Mouse (Mus musculus) embryonic facial prominence, embryonic 12.5 days (tissue): ENCODE results near the gene Cdc27. TPM values are rescaled to one million over a fixed set of nuclear protein-coding genes. Genes with fewer than 3 reads are reported as not detected.
"Not testable (repeated sequence)": the region's sequence is repeated elsewhere in the genome, so short reads cannot be mapped to it uniquely, and the experiment has no call there.

ENCODE experiments used
- ATAC-seq: fragments of 200-750 bp; cut with Nextera tagmentation; 2 replicates; pipeline ENCODE4 v1.8.0; 2017; ENCODE audit not compliant: insufficient number of reproducible peaks, insufficient read depth, low FRiP score, low TSS enrichment
- H3K27ac ChIP-seq: fragments of 300-500 bp; sonication (generic); 2 replicates; pipeline ENCODE4 v1.5.1; 2016; ENCODE audit warnings: mild to moderate bottlenecking
- H3K27me3 ChIP-seq: fragments of 300-500 bp; sonication (generic); 2 replicates; pipeline ENCODE4 v1.6.1; 2016; ENCODE audit warnings: mild to moderate bottlenecking, moderate library complexity
- H3K36me3 ChIP-seq: fragments of 300-500 bp; sonication (generic); 2 replicates; pipeline ENCODE4 v1.6.1; 2016; ENCODE audit warnings: mild to moderate bottlenecking
- H3K4me1 ChIP-seq: fragments of 300-500 bp; sonication (generic); 2 replicates; pipeline ENCODE4 v1.6.1; 2016
- H3K4me2 ChIP-seq: fragments of 300-500 bp; sonication (generic); replicated peaks from 2 replicates; pipeline ENCODE4 v1.6.1; 2016; ENCODE audit warnings: mild to moderate bottlenecking, moderate library complexity
- H3K4me3 ChIP-seq: fragments of 300-500 bp; sonication (generic); 2 replicates; pipeline ENCODE4 v1.5.1; 2016; ENCODE audit warnings: mild to moderate bottlenecking
- H3K9ac ChIP-seq: fragments of 300-500 bp; sonication (generic); 2 replicates; pipeline ENCODE4 v1.6.1; 2016; ENCODE audit warnings: mild to moderate bottlenecking, moderate library complexity
- H3K9me3 ChIP-seq: fragments of 300-500 bp; sonication (generic); 2 replicates; pipeline ENCODE4 v1.6.1; 2016; ENCODE audit warnings: mild to moderate bottlenecking, moderate library complexity
- WGBS: fragments of 180-500 bp; shearing (Covaris S2); methylation state at CpG from one replicate; pipeline ENCODE4 v1.1.7; 2016; 5-methylcytosine and 5-hydroxymethylcytosine counted together
- polyA plus RNA-seq: library from polyadenylated mRNA; unstranded; fragments of >200 nt; fragmentation: Nextera tagmentation; extraction: Ambion mirVana; gene quantifications from 2 replicates; pipeline ENCODE4 v1.2.1, GENCODE M21; 2016

Cdc27 gene
- polyA plus RNA-seq, 1 experiment from 2014 or later, result 52.1 TPM

DNA sequence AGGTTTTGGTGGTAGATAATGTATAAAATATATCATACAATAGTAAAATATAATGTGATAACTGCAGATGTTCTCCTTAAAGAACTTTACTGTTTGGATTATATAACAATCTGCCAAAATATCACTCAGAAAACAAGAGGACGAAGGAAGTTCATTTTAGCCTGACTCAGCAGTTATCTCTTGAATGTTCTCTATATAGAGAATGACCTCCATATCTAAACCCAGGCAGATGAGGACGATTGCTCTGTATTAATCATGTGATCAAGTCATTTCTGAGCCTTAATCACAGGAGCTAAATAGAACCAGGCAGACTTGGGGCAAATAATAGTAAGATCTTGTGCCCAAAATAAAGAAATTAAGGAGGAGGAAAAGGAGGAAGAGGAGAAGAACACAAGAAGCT is 5.9 kb downstream of the Cdc27 start:
- H3K27ac ChIP-seq, result no peak overlapping the region
- 0 out of 2 replicates have a peak, but pooled peaks cover 7% of the 10 kb centered on the region for H3K36me3 ChIP-seq
- H3K9ac ChIP-seq, result no peak overlapping the region
- peaks cover 10% of the 10 kb centered on the region; the same call in 1 of the 2 replicates for H3K4me1 ChIP-seq
- ATAC-seq, result no peak
- no peak overlapping the region for H3K4me2 ChIP-seq
- WGBS, result 89% methylated on average over 2 of the region's 2 CpGs
- no peak overlapping the region for H3K4me3 ChIP-seq
- no peaks in the 10 kb centered on the region for H3K9me3 ChIP-seq
- no peaks in the 10 kb centered on the region for H3K27me3 ChIP-seq

DNA sequence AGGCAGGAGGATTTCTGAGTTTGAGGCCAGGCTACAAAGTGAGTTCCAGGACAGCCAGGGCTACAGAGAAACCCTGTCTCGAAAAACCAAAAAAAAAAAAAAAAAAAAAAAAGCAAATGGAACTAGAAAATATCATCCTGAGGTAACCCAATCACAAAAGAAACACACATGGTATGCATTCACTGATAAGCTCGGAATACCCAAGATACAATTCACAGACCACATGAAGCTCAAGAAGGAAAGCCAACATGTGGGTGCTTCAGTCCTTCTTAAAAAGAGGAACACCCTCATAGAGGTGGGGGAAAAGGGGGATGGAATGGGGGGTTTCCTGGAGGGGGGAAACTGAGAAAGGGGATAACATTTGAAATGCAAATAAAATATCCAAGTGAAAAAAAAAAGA is 7.1 kb downstream of the Cdc27 start:
- not testable (repeated sequence) for ATAC-seq, H3K4me2 ChIP-seq, H3K4me1 ChIP-seq, H3K9ac ChIP-seq, H3K4me3 ChIP-seq, H3K27me3 ChIP-seq, H3K36me3 ChIP-seq, H3K9me3 ChIP-seq, H3K27ac ChIP-seq
- 94% methylated on average over 2 of the region's 2 CpGs for WGBS

DNA sequence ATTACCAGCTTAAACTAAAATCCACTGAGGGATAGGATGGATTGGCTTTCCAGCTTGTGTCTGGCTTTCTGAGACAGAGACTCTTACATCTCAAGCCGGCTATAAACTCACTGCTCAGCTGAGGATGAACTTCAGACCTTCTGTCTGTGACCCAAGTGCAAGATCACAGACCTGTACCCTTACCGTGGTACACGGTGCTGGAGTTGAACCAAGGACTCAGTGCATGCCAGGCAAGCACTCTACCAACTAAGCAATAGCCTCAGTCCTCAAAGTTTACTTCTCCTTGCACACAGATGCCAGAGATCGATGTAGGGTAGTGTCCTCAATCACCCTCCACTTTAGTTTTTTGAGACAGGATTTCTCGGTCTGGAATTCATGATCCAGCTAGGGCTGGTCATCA is 10.6 kb downstream of the Cdc27 start:
- peaks cover 5% of the 10 kb centered on the region; the same call in 1 of the 2 replicates for H3K36me3 ChIP-seq
- no peaks in the 10 kb centered on the region for H3K4me1 ChIP-seq
- H3K9me3 ChIP-seq, result no peaks in the 10 kb centered on the region
- no peak overlapping the region for H3K9ac ChIP-seq
- whole genome bisulfite sequencing, result 97% methylated on average over 5 of the region's 5 CpGs
- H3K4me2 ChIP-seq, result no peak overlapping the region
- no peak for ATAC-seq
- H3K27me3 ChIP-seq, result no peaks in the 10 kb centered on the region
- H3K27ac ChIP-seq, result no peak overlapping the region
- no peak overlapping the region for H3K4me3 ChIP-seq

DNA sequence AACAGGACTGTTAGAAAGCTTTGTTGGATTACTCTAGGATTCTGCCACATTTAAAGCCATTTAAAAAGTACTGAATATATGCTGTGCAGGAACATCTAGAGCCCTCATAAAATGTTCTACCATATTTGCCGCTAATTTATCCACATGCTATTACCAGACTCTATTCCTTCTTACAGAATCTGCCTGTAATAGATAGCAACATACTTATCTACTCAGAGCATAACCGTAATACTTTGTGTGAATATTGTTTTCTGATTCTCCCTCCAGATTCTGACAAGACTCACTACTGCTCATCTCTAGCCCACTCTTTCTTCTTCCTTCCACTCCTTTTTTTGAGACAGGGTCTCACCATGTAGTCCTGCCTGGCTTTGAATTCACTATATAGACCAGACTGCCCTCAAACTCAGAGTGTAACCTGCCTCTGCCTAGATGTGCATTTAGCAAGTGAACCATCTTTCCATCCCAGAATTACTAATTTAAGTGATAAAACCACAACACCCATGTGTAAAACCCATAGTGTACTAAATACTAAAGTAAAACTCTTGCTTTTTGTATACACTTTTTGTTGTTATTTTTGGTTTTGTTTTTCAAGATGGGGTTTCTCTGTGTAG is 12.4 kb downstream of the Cdc27 start:
- WGBS, result 90% methylated on average over 2 of the region's 2 CpGs
- peaks cover 21% of the 10 kb centered on the region for H3K36me3 ChIP-seq
- H3K4me2 ChIP-seq, result no peak overlapping the region
- no peaks in the 10 kb centered on the region for H3K9me3 ChIP-seq
- H3K27ac ChIP-seq, result no peak overlapping the region
- H3K4me3 ChIP-seq, result no peak overlapping the region
- ATAC-seq, result no peak
- no peak overlapping the region for H3K9ac ChIP-seq
- no peaks in the 10 kb centered on the region for H3K27me3 ChIP-seq
- no peaks in the 10 kb centered on the region for H3K4me1 ChIP-seq

DNA sequence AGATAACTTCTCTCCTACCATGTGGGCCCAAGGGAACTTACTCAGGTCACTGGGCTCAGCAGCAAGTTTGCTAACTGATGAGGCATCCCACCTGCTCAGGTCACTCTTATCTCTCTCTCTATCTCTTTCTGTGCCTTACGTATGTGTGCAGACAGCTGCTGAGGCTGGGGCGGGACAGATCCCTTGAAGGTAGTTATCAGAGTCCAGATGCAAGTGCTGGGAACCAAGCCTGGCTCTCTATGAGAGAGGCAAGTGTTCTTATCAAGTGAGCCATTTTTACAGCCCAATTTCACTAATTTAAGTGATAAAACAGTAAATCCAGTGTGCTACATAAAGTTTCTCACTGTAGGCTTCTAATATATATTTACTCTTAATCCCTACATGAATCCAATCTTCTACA is 13.6 kb downstream of the Cdc27 start:
- H3K9me3 ChIP-seq, result no peaks in the 10 kb centered on the region
- 95% methylated on average over 2 of the region's 2 CpGs for WGBS
- H3K4me1 ChIP-seq, result no peaks in the 10 kb centered on the region
- H3K27me3 ChIP-seq, result no peaks in the 10 kb centered on the region
- ATAC-seq, result no peak
- no peak overlapping the region for H3K4me2 ChIP-seq
- no peak overlapping the region for H3K4me3 ChIP-seq
- no peak overlapping the region for H3K27ac ChIP-seq
- H3K36me3 ChIP-seq, result peaks cover 28% of the 10 kb centered on the region
- no peak overlapping the region for H3K9ac ChIP-seq

DNA sequence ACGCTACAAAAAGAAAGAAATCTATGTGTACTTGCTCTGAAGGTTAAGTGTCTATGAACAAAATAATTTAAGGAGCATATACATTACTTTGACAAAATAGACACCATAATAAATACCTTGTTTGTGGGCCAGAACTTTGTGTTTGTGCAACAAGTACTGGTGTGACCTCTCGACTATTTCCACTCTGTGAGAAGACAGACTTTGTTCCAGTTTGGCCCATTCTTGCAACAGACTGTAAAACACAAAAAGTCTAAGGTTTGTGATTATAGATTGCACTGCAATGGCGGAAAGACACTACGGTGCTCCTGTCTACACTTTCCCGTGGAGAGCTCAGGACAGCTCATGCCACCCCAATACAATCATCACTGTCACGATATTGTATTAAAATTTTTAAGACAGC is 24.5 kb downstream of the Cdc27 start:
- Histone ChIP-seq H3K36me3 (peaks cover 61% of the 10 kb centered on the region), H3K4me2 (no peak overlapping the region), H3K9me3 (no peaks in the 10 kb centered on the region), H3K4me1 (no peaks in the 10 kb centered on the region), H3K27me3 (no peaks in the 10 kb centered on the region), H3K9ac (no peak overlapping the region), H3K4me3 (no peak overlapping the region), H3K27ac (no peak overlapping the region)
- no peak for ATAC-seq
- 90% methylated on average over 6 of the region's 6 CpGs for WGBS

DNA sequence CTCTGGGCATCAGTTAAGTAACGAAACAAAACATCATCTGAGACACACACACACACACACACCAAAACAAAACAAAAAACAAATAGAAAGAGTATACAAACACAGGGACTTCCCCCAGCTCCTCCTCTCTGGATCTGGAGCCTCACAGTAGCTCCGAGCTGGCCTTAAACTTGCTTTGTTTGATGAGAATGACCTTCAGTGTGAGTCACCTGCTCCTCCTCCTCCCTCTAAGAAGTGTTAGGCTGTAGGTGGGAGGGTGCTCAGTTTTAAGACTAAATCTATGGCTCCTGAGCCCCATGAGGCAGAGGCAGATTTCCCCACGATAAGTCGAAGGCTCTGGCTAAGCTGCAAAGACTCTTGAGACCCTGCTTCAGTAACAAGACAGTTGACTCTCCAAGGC is 38.0 kb downstream of the Cdc27 start:
- no peak for ATAC-seq
- Histone ChIP-seq H3K36me3 (peaks cover 84% of the 10 kb centered on the region), H3K4me1 (no peaks in the 10 kb centered on the region)

DNA sequence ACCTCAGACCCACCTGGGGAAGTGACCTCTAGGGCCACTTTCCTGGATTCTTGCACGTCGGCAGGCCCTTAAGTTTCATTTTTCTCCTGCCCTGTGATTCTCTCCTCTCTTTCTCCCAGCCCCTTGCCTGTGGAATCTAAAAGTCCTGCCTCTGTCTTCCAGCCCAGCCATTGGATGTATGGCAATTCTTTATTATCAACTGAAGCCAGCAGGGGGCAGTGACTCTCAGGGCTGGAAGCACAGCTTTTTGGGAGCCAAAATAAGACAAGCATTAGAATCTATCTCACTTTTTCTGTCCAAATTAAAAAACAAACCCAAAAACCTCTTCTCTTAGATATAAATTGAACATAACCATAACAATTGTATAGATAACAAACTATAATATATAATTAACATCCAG is 39.8 kb downstream of the Cdc27 start:
- Histone ChIP-seq H3K9me3 (no peaks in the 10 kb centered on the region), H3K9ac (no peak overlapping the region), H3K4me1 (no peaks in the 10 kb centered on the region), H3K27me3 (no peaks in the 10 kb centered on the region), H3K27ac (no peak overlapping the region), H3K36me3 (peaks cover 83% of the 10 kb centered on the region), H3K4me2 (no peak overlapping the region), H3K4me3 (no peak overlapping the region)
- no peak for ATAC-seq
- 86% methylated on average over 2 of the region's 2 CpGs for WGBS

More for the DNA sequence above, 38.0 kb downstream of the Cdc27 start:
- no peak overlapping the region for H3K27ac ChIP-seq
- H3K9ac ChIP-seq, result no peak overlapping the region
- H3K9me3 ChIP-seq, result no peaks in the 10 kb centered on the region
- 90% methylated on average over 4 of the region's 4 CpGs for WGBS
- no peak overlapping the region for H3K4me2 ChIP-seq
- H3K4me3 ChIP-seq, result no peak overlapping the region
- H3K27me3 ChIP-seq, result no peaks in the 10 kb centered on the region

DNA sequence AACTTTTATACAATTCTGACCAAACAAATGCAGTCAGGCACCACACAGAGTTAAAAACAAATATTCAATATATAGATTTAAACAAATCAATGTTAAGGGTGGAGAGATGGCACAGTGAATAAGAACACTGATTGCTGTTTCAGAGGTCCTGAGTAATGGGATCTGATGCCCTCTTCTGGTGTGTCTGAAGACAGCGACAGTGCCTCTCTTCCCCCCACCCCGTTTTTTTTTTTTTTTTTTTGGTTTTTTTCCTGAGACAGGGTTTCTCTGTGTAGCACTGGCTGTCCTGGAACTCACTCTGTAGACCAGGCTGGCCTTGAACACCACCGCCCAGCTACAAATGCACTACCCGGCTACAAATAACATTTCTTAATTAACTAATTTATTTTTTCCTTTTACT is 42.0 kb downstream of the Cdc27 start:
- Histone ChIP-seq H3K9ac (no peak overlapping the region), H3K27me3 (no peaks in the 10 kb centered on the region), H3K4me1 (no peaks in the 10 kb centered on the region), H3K27ac (no peak overlapping the region), H3K9me3 (no peaks in the 10 kb centered on the region), H3K4me2 (no peak overlapping the region), H3K36me3 (peaks cover 79% of the 10 kb centered on the region), H3K4me3 (no peak overlapping the region)
- WGBS, result 82% methylated on average over 4 of the region's 4 CpGs
- no peak for ATAC-seq

DNA sequence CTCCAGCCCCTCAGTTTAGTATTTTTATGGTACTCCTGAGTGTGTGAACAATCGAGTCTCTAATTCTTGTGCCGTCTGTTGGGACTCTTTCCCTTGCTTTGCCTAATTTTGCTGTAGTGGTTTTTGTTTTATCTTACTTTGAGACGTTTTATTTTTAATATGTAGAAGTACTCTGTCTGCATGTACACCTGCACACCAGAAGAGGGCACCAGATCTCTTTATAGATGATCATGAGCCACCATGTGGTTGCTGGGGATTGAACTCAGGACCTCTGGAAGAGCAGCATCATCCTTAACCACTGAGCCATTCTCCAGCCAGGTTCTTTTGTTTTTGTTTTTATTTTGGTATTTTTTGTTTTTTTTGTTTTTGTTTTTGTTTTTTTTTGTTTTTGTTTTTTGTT is 62.1 kb downstream of the Cdc27 start:
- 80% methylated on average over 3 of the region's 3 CpGs for WGBS
- no peaks in the 10 kb centered on the region for H3K36me3 ChIP-seq
- no peaks in the 10 kb centered on the region for H3K9me3 ChIP-seq
- no peak for ATAC-seq
- no peak overlapping the region for H3K4me2 ChIP-seq
- H3K4me1 ChIP-seq, result no peaks in the 10 kb centered on the region
- no peak overlapping the region for H3K27ac ChIP-seq
- no peak overlapping the region for H3K9ac ChIP-seq
- H3K27me3 ChIP-seq, result no peaks in the 10 kb centered on the region
- H3K4me3 ChIP-seq, result no peak overlapping the region

DNA sequence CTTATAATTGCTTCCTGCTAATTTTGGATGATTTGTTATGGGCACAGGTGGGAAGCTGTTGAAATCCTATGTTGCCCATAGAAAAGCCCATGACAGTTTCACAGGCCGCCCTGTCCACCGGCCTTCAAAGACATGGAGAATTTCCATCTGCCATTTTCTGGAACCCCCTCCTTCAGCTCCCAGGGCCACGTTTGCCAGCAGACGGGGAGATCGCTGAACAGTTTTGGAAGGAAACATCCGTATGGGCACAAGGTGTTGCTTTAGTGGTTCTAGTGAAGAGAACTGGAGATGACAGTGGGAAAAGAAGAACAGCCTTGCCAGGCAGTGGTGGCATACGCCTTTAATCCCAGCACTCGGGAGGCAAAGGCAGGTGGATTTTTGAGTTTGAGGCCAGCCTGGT is 68.4 kb downstream of the Cdc27 start:
- H3K27ac ChIP-seq, result no peak overlapping the region
- 91% methylated on average over 8 of the region's 8 CpGs for WGBS
- ATAC-seq, result no peak

DNA sequence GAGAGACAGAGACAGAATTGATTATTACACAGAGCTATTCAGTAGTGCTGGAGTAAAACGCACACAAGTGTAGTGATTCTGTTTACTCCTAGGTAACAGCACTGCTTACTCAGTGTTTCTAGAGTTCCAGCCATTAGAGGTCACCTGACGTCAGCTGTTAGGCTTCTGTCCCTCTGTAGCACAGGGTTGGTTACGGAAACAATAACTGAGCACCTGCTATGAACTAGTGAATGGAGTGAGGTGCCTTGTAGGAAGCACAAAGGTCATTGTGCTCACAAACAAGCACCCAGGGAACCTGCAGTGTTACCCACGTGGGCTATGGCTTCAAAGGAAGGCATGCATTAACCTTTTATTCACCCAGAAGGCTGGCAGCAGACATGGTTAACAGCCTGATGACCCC is 70.9 kb downstream of the Cdc27 start:
- no peak overlapping the region for H3K4me2 ChIP-seq
- H3K9me3 ChIP-seq, result peaks cover 3% of the 10 kb centered on the region; the same call in 1 of the 2 replicates
- no peak overlapping the region for H3K9ac ChIP-seq
- no peaks in the 10 kb centered on the region for H3K36me3 ChIP-seq
- no peak overlapping the region for H3K27ac ChIP-seq
- no peak for ATAC-seq
- H3K4me1 ChIP-seq, result no peaks in the 10 kb centered on the region
- H3K27me3 ChIP-seq, result no peaks in the 10 kb centered on the region
- 64% methylated on average over 4 of the region's 4 CpGs for WGBS
- H3K4me3 ChIP-seq, result no peak overlapping the region

More for the DNA sequence above, 68.4 kb downstream of the Cdc27 start:
- Histone ChIP-seq H3K9me3 (no peaks in the 10 kb centered on the region), H3K36me3 (no peaks in the 10 kb centered on the region), H3K4me1 (no peaks in the 10 kb centered on the region), H3K4me3 (no peak overlapping the region), H3K9ac (no peak overlapping the region), H3K27me3 (no peaks in the 10 kb centered on the region), H3K4me2 (no peak overlapping the region)
